Mouse (Mus musculus) CH12.LX (cell line): ENCODE data around the gene Rras2. TPM values are rescaled to one million over a fixed set of nuclear protein-coding genes. Genes with fewer than 3 reads are reported as not detected.

Source experiments
- DNase-seq: peaks from one replicate; pipeline ENCODE4 v3.0.0-alpha.2; 2013; ENCODE audit errors: extremely low read depth
- H3K27ac ChIP-seq: 2 replicates; pipeline ENCODE4 v1.5.1; 2012; ENCODE audit warnings: low read depth, mild to moderate bottlenecking, control low read depth, moderate library complexity; ENCODE audit not compliant: insufficient read depth
- H3K27me3 ChIP-seq: replicated peaks from 2 replicates; pipeline ENCODE3; 2012; ENCODE audit warnings: inconsistent platforms
- H3K36me3 ChIP-seq, 2 experiments: replicated peaks in 1 of 2; 2 replicates each; pipeline versions ENCODE3 to v1.6.1; 2012; ENCODE audit warnings: inconsistent platforms in 1 of 2, low read length in 1 of 2, mild to moderate bottlenecking in 1 of 2, mixed read lengths in 1 of 2, moderate library complexity in 1 of 2; ENCODE audit not compliant: control insufficient read depth in 1 of 2, insufficient read depth in 1 of 2
- H3K4me1 ChIP-seq, 2 experiments: 2 replicates each; pipeline ENCODE4 v1.6.1; 2012; ENCODE audit warnings: inconsistent platforms in 1 of 2, moderate library complexity in 1 of 2; ENCODE audit not compliant: insufficient read depth in 2 of 2, control insufficient read depth in 1 of 2
- H3K4me2 ChIP-seq: 2 replicates; pipeline ENCODE4 v1.6.1; 2012; ENCODE audit warnings: low read depth, mild to moderate bottlenecking, control low read depth; ENCODE audit not compliant: poor library complexity, insufficient read depth, severe bottlenecking
- H3K4me3 ChIP-seq, 3 experiments: fragments of 150-350 bp in 1 of 3; sonication (generic) in 1 of 3; replicated peaks in 1 of 3; 2 replicates each; pipeline versions ENCODE3 to v1.5.1; 2011 to 2012; ENCODE audit warnings: low read depth in 2 of 3, low read length in 2 of 3, mild to moderate bottlenecking in 2 of 3, moderate library complexity in 2 of 3, control low read depth in 1 of 3, improper control_type of control experiment in 1 of 3, inconsistent platforms in 1 of 3, mixed read lengths in 1 of 3; ENCODE audit not compliant: poor library complexity in 1 of 3
- H3K79me2 ChIP-seq: replicated peaks from 2 replicates; pipeline ENCODE4 v1.6.1; 2012; ENCODE audit warnings: mild to moderate bottlenecking, moderate library complexity; ENCODE audit not compliant: control insufficient read depth, poor library complexity, insufficient read depth, severe bottlenecking; ENCODE audit errors: extremely low read depth
- H3K9ac ChIP-seq: 2 replicates; pipeline ENCODE4 v1.6.1; 2012; ENCODE audit warnings: low read depth, mild to moderate bottlenecking, control low read depth, moderate library complexity; ENCODE audit not compliant: insufficient read depth
- H3K9me3 ChIP-seq: replicated peaks from 2 replicates; pipeline ENCODE3; 2012; ENCODE audit warnings: low read length, inconsistent platforms, mixed read lengths
- CHD2 ChIP-seq: IDR thresholded peaks from 2 replicates; pipeline ENCODE4 v1.6.1; 2011; ENCODE audit warnings: low read length, improper control_type of control experiment
- CTCF ChIP-seq, 2 experiments: IDR thresholded peaks in 1 of 2; conservative IDR thresholded peaks in 1 of 2; 2 replicates each; pipeline ENCODE4 v1.5.1; 2011 to 2012; ENCODE audit warnings: low read depth in 2 of 2, low read length in 2 of 2, improper control_type of control experiment in 1 of 2, inconsistent platforms in 1 of 2, mild to moderate bottlenecking in 1 of 2, moderate library complexity in 1 of 2
- JUND ChIP-seq: conservative IDR thresholded peaks from 2 replicates; pipeline ENCODE4 v1.6.1; 2011; ENCODE audit warnings: low read depth, low read length, improper control_type of control experiment
- MEF2A ChIP-seq: IDR thresholded peaks from 2 replicates; pipeline ENCODE4 v1.6.1; 2014; ENCODE audit warnings: low read depth, mild to moderate bottlenecking, inconsistent platforms, low read length, improper control_type of control experiment, borderline replicate concordance
- MXI1 ChIP-seq: IDR thresholded peaks from 2 replicates; pipeline ENCODE4 v1.6.1; 2011; ENCODE audit warnings: mild to moderate bottlenecking, low read depth, low read length, improper control_type of control experiment
- PAX5 ChIP-seq: IDR thresholded peaks from 2 replicates; pipeline ENCODE4 v1.6.1; 2012; ENCODE audit warnings: low read length, inconsistent platforms, mixed read lengths
- RAD21 ChIP-seq: IDR thresholded peaks from 2 replicates; pipeline ENCODE4 v1.6.1; 2011; ENCODE audit warnings: low read depth, mild to moderate bottlenecking, low read length, improper control_type of control experiment, moderate library complexity
- SMC3 ChIP-seq: IDR thresholded peaks from 2 replicates; pipeline ENCODE4 v1.6.1; 2011; ENCODE audit warnings: low read depth, low read length, improper control_type of control experiment
- USF1 ChIP-seq: IDR thresholded peaks from 2 replicates; pipeline ENCODE4 v1.6.1; 2014; ENCODE audit warnings: low read depth, mild to moderate bottlenecking, inconsistent platforms, low read length, improper control_type of control experiment
- ZNF384 ChIP-seq: IDR thresholded peaks from 2 replicates; pipeline ENCODE4 v1.6.1; 2012; ENCODE audit warnings: low read depth, low read length, improper control_type of control experiment, inconsistent platforms
- dilution Hi-C: fragments of 300-500 bp; cut with MboI; formaldehyde crosslinking; loops from 2 replicates; pipeline ENCODE4 v1.14.3; 2020; ENCODE audit warnings: low sequenced_read_pairs; ENCODE audit not compliant: extremely low pct_unique_long_range_greater_than_20kb, extremely low pct_ligation_motif_present
- in situ Hi-C: fragments of 300-500 bp; cut with MboI; formaldehyde crosslinking; loops from 3 replicates; pipeline ENCODE4 v1.14.3; 2019; ENCODE audit warnings: low sequenced_read_pairs, low pct_ligation_motif_present, low pct_unique_long_range_greater_than_20kb, mixed read lengths
- polyA plus RNA-seq: library from polyadenylated mRNA; unstranded; fragments of >175 nt; gene quantifications from 2 replicates; pipeline ENCODE4 v1.2.1, GENCODE M21; 2012; ENCODE audit warnings: low read depth; ENCODE audit not compliant: insufficient read length
- total RNA-seq, 2 experiments: library from RNA; depleted of rRNA; stranded (reverse); fragments of 300-350 nt in 1 of 2; fragments of >200 nt in 1 of 2; gene quantifications; 2 replicates each; pipeline ENCODE4 v1.2.3; 2012 to 2014

Rras2 gene
- total and polyA plus RNA-seq, 3 experiments = 11.2 to 36.0 (median 18.4) TPM

DNA sequence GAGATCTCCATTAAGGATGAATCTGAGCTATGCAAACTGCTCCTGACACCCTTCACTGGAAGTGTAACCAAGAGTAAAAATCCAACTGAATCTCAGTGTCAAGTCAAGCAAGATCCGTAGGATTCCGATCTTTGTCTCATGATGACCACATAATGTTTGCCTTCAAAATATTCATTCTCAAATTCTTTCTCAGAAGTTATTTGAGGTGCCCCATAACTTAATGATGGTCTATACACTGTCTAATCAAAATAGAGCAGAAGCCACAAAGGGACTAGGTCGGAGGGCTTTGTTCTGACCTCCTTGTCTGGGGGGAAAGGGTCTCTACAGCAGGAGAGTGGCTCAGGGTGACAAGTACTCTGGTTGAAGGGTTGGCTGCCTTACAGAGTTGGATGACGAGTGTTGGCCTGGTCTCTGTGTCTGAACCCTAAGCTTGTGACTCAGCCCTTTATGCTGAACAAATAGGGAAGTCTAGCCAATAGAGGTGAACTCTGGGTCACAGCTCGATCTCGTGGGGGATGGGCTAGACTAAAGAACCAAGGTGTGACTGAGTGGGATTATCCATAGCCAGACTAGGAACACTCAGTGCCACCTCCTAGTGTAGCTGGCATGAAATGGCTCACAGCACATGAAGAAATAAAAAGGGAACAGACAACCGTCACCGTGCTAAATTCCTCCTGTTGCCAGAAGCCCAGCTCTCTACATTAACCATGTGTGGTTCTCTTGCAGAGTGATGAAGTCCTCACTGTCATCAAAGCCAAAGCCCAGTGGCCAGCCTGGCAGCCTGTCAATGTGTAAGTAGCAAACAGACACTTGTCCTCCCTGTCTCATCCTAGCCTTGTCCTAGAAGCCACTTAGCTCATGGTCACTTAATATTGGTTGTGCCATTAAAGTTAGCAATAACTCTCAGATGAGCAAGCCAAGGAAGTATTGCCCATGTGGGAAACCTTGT is 101.3 kb downstream of the Rras2 start:
- TF ChIP-seq JUND (no peak), PAX5 (no peak), MEF2A (no peak)
- Histone ChIP-seq H3K9me3 (no peaks in the 10 kb centered on the region), H3K27me3 (peaks cover 4% of the 10 kb centered on the region), H3K36me3 (no peaks in the 10 kb centered on the region), H3K79me2 (no peaks in the 10 kb centered on the region), H3K4me2 (no peak overlapping the region), H3K4me3 (no peak overlapping the region), H3K4me1 (peaks cover 0 to 3% of the 10 kb centered on the region in 2 experiments; a peak in 1 of 4 replicates), H3K9ac (no peak overlapping the region), H3K27ac (no peak overlapping the region)
- DNase-seq = no peak
- in situ Hi-C loops (loop anchor here (5.0 to 25.0 kb wide), 2 partner anchors 239 to 629 kb away; partner anchors contain the start of gene Pth), dilution Hi-C loops (no loop called here)

DNA sequence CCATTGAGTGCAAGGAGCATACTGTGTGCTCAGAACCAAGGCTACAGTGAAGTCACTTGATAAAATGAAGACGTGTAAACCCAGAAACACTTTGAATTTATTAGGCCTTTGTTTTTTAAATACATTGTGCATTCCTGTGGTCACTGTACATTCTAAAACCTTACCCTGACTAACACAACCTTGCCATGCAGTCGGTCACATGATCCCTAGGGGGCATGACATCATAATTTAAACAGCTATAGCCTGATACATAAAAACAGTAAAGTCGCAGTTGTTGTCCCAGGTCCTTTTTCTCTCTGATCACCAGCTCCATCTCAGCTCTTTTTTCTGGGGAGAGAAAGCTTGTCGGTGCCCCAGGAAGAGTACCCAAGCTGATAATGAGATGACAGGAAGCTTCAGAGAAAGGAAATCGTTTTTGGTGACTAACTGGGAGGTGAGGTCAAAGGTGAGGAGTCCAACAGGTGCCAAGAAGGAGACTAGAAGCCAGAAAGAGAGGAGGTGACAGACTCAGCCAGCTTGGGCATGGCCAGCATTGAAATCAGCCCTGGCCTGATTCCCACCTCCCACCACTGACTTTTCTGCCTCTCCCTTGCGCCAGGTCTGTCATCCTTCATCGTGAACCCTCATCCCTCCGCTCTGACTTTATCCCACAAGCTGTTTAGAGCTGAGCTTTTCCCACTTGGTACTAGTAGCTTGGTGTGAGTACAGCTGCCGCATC is 105.7 kb downstream of the Rras2 start:
- Histone ChIP-seq H3K36me3 (no peaks in the 10 kb centered on the region), H3K27ac (no peak overlapping the region), H3K9ac (no peak overlapping the region), H3K4me2 (no peak overlapping the region), H3K4me3 (no peak overlapping the region), H3K4me1 (no peaks in the 10 kb centered on the region), H3K79me2 (no peaks in the 10 kb centered on the region), H3K9me3 (no peaks in the 10 kb centered on the region), H3K27me3 (peaks cover 2% of the 10 kb centered on the region)
- dilution Hi-C loops = no loop called here
- DNase-seq = no peak
- TF ChIP-seq CHD2 (no peak), USF1 (no peak), CTCF (conservative IDR thresholded peaks at IDR 0.05 in 1 of 2, IDR thresholded peaks at IDR 0.05 in 1 of 2; ENCODE audit: low read depth in 2 of 2, low read length in 2 of 2) (no peak), ZNF384 (no peak)
- in situ Hi-C loops = loop anchor here (25.0 kb wide), 1 partner anchor 625 kb away; the partner anchor contains the start of gene Pth

DNA sequence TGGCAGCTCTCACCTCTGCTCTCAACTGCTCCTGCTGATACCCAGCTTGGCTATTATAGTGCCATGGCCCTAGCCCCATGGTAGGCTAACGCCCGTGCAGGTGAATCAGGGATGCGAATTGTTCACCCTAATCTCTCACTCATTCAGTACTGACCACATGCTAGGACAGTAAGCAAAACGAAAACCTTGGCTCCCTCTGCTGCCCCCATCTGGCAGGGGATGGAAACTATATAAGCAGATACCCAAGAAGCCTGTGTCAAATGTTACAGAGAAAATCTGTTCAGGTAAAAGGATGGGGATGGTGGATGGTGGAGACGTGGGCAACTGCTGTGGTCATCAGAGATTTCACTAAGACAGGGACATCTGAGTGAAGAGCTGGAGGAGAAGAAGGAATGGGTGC is 110.0 kb downstream of the Rras2 start:
- H3K79me2 ChIP-seq = no peaks in the 10 kb centered on the region
- no peaks in the 10 kb centered on the region for H3K36me3 ChIP-seq
- dilution Hi-C loops = no loop called here
- H3K9me3 ChIP-seq = no peaks in the 10 kb centered on the region
- TF ChIP-seq CTCF (conservative IDR thresholded peaks at IDR 0.05 in 1 of 2, IDR thresholded peaks at IDR 0.05 in 1 of 2; ENCODE audit: low read depth in 2 of 2, low read length in 2 of 2) (peak; percentile 53 to 79), SMC3 (peak; percentile 81), MXI1 (no peak), RAD21 (peak; percentile 66)
- TF ChIP-seq, all 38 proteins: peak for 3
- in situ Hi-C loops = loop anchor here (25.0 kb wide), 1 partner anchor 620 kb away; the partner anchor contains the start of gene Pth
- Histone ChIP-seq H3K4me1 (peaks cover 2 to 3% of the 10 kb centered on the region in 2 experiments; a peak in 2 of 4 replicates), H3K27me3 (peaks cover 18% of the 10 kb centered on the region), H3K27ac (no peak overlapping the region), H3K4me3 (no peak overlapping the region), H3K9ac (no peak overlapping the region), H3K4me2 (no peak overlapping the region)
- DNase-seq = peak; percentile 50
